Mouse (Mus musculus) forebrain, embryonic 11.5 days (tissue): Measurements from ENCODE around the gene Egln1. TPM values are rescaled to one million over a fixed set of nuclear protein-coding genes. Genes with fewer than 3 reads are reported as not detected.
A peak's percentile ranks its signal among the peaks of the same experiment; 100 is the strongest.

Experiments
- ATAC-seq: fragments of 200-750 bp; cut with Nextera tagmentation; replicated peaks from 2 replicates; pipeline ENCODE4 v1.8.0; 2017; ENCODE audit warnings: moderate TSS enrichment; ENCODE audit not compliant: low FRiP score
- DNase-seq: peaks from one replicate; pipeline ENCODE4 v3.0.0-alpha.2; 2017; ENCODE audit warnings: low spot score
- H3K27ac ChIP-seq: fragments of 300-500 bp; sonication (generic); 2 replicates; pipeline ENCODE4 v1.5.1; 2014; ENCODE audit warnings: low read depth, low read length
- H3K27me3 ChIP-seq: fragments of 300-500 bp; sonication (generic); 2 replicates; pipeline ENCODE4 v1.6.1; 2014; ENCODE audit warnings: mild to moderate bottlenecking, low read length, mixed read lengths; ENCODE audit not compliant: control insufficient read depth, insufficient read depth
- H3K36me3 ChIP-seq: fragments of 300-500 bp; sonication (generic); 2 replicates; pipeline ENCODE4 v1.6.1; 2014; ENCODE audit warnings: mild to moderate bottlenecking, low read length, moderate library complexity, mixed read lengths; ENCODE audit not compliant: control insufficient read depth, insufficient read depth
- H3K4me1 ChIP-seq: fragments of 300-500 bp; sonication (generic); replicated peaks from 2 replicates; pipeline ENCODE4 v1.6.1; 2014; ENCODE audit warnings: low read length, mixed read lengths; ENCODE audit not compliant: control insufficient read depth, insufficient read depth
- H3K4me2 ChIP-seq: fragments of 300-500 bp; sonication (generic); 2 replicates; pipeline ENCODE4 v1.6.1; 2014; ENCODE audit warnings: low read depth, mild to moderate bottlenecking, low read length, moderate library complexity, mixed read lengths; ENCODE audit not compliant: severe bottlenecking
- H3K4me3 ChIP-seq: fragments of 300-500 bp; sonication (generic); 2 replicates; pipeline ENCODE4 v1.5.1; 2014; ENCODE audit warnings: low read depth, low read length
- H3K9ac ChIP-seq: fragments of 300-500 bp; sonication (generic); 2 replicates; pipeline ENCODE4 v1.6.1; 2014; ENCODE audit warnings: low read length
- H3K9me3 ChIP-seq: fragments of 300-500 bp; sonication (generic); 2 replicates; pipeline ENCODE4 v1.6.1; 2016; ENCODE audit warnings: low read length, mixed read lengths; ENCODE audit not compliant: control insufficient read depth
- WGBS: fragments of 180-500 bp; shearing (Covaris S2); extraction: QIAGEN DNeasy Blood & Tissue Kit; methylation state at CpG from one replicate; pipeline ENCODE4 v1.1.7; 2014; 5-methylcytosine and 5-hydroxymethylcytosine counted together
- polyA plus RNA-seq: library from polyadenylated mRNA; unstranded; fragments of >200 nt; fragmentation: Nextera tagmentation; extraction: Ambion mirVana; gene quantifications from 2 replicates; pipeline ENCODE4 v1.2.1, GENCODE M21; 2014

Gene Egln1
- polyA plus RNA-seq = 20.7 and 22.2 TPM in 2 replicates

GRCm38 (mm10) chr8:124949209-124950068 lies at the start of gene Egln1:
Gene Egln1 (minus strand): TSS chr8:124949324.
- WGBS = 1% methylated on average over 29 of the region's 98 CpGs

GRCm38 (mm10) chr8:124995776-124996175 lies 46.7 kb upstream of the Egln1 start:
- H3K36me3 ChIP-seq = no peaks in the 10 kb centered on the region
- no peak overlapping the region for H3K27ac ChIP-seq
- H3K4me3 ChIP-seq = no peak overlapping the region
- DNase-seq = peak; percentile 16
- WGBS = 72% methylated on average over 2 of the region's 2 CpGs
- no peaks in the 10 kb centered on the region for H3K27me3 ChIP-seq
- no peaks in the 10 kb centered on the region for H3K4me1 ChIP-seq
- peaks cover 7% of the 10 kb centered on the region; the same call in 1 of the 2 replicates for H3K9me3 ChIP-seq
- ATAC-seq = no peak
- no peak overlapping the region for H3K9ac ChIP-seq
- H3K4me2 ChIP-seq = no peak overlapping the region

More at GRCm38 (mm10) chr8:124949209-124950068, at the start of gene Egln1:
- H3K4me3 ChIP-seq = peak within 1 kb of the TSS; percentile 91
- peak within 1 kb of the TSS; percentile 93 for H3K27ac ChIP-seq
- H3K36me3 ChIP-seq = no peaks in the 10 kb centered on the region
- H3K9ac ChIP-seq = peak within 1 kb of the TSS; percentile 96
- peaks cover 10% of the 10 kb centered on the region; the same call in 1 of the 2 replicates for H3K4me1 ChIP-seq
- no peaks in the 10 kb centered on the region for H3K9me3 ChIP-seq
- H3K27me3 ChIP-seq = no peaks in the 10 kb centered on the region
- DNase-seq (peak; percentile 88), ATAC-seq (peak; percentile 79)
- H3K4me2 ChIP-seq = peak within 1 kb of the TSS; percentile 72

- DNase-seq = no peak
- Histone ChIP-seq H3K36me3 (no peaks in the 10 kb centered on the region), H3K4me3 (no peak overlapping the region), H3K27me3 (no peaks in the 10 kb centered on the region), H3K9me3 (no peaks in the 10 kb centered on the region), H3K9ac (no peak overlapping the region), H3K4me1 (no peaks in the 10 kb centered on the region), H3K27ac (no peak overlapping the region), H3K4me2 (no peak overlapping the region)
- 29% methylated on average over 6 of the region's 6 CpGs for WGBS
- ATAC-seq = no peak
Observed at GRCm38 (mm10) chr8:124991668-124991926, 42.5 kb upstream of the Egln1 start.

- Histone ChIP-seq H3K27me3 (no peaks in the 10 kb centered on the region), H3K9me3 (no peaks in the 10 kb centered on the region), H3K4me2 (no peak overlapping the region), H3K36me3 (no peaks in the 10 kb centered on the region), H3K27ac (no peak overlapping the region), H3K9ac (no peak overlapping the region), H3K4me3 (no peak overlapping the region), H3K4me1 (no peaks in the 10 kb centered on the region)
- DNase-seq (peak; percentile 48), ATAC-seq (no peak)
- WGBS = 21% methylated on average over 17 of the region's 17 CpGs
Observed at GRCm38 (mm10) chr8:124990923-124991667, 42.0 kb upstream of the Egln1 start.

- no peak overlapping the region for H3K4me3 ChIP-seq
- no peak overlapping the region for H3K4me2 ChIP-seq
- WGBS = 80% methylated on average over 8 of the region's 8 CpGs
- no peaks in the 10 kb centered on the region for H3K4me1 ChIP-seq
- no peak for ATAC-seq
- no peaks in the 10 kb centered on the region for H3K27me3 ChIP-seq
- H3K36me3 ChIP-seq = no peaks in the 10 kb centered on the region
- H3K9me3 ChIP-seq = no peaks in the 10 kb centered on the region
- DNase-seq = no peak
- no peak overlapping the region for H3K27ac ChIP-seq
- H3K9ac ChIP-seq = no peak overlapping the region
Observed at GRCm38 (mm10) chr8:124980828-124981227, 31.7 kb upstream of the Egln1 start.

- DNase-seq = no peak
- H3K4me3 ChIP-seq = no peak overlapping the region
- no peaks in the 10 kb centered on the region for H3K9me3 ChIP-seq
- H3K27me3 ChIP-seq = no peaks in the 10 kb centered on the region
- H3K9ac ChIP-seq = no peak overlapping the region
- no peak for ATAC-seq
- H3K27ac ChIP-seq = no peak overlapping the region
- no peak overlapping the region for H3K4me2 ChIP-seq
- H3K36me3 ChIP-seq = no peaks in the 10 kb centered on the region
- H3K4me1 ChIP-seq = no peaks in the 10 kb centered on the region
- WGBS = 93% methylated on average over 3 of the region's 3 CpGs
Observed at GRCm38 (mm10) chr8:124980036-124980435, 30.9 kb upstream of the Egln1 start.

- WGBS = 87% methylated on average over 7 of the region's 7 CpGs
- H3K27me3 ChIP-seq = no peaks in the 10 kb centered on the region
- H3K4me2 ChIP-seq = no peak overlapping the region
- no peak overlapping the region for H3K4me3 ChIP-seq
- H3K9ac ChIP-seq = no peak overlapping the region
- H3K27ac ChIP-seq = no peak overlapping the region
- no peak for ATAC-seq
- H3K4me1 ChIP-seq = no peaks in the 10 kb centered on the region
- H3K36me3 ChIP-seq = no peaks in the 10 kb centered on the region
- no peak for DNase-seq
- no peaks in the 10 kb centered on the region for H3K9me3 ChIP-seq
Observed at GRCm38 (mm10) chr8:124978026-124978425, 28.9 kb upstream of the Egln1 start.

- H3K9ac ChIP-seq = no peak overlapping the region
- no peak overlapping the region for H3K4me3 ChIP-seq
- no peaks in the 10 kb centered on the region for H3K36me3 ChIP-seq
- no peak overlapping the region for H3K27ac ChIP-seq
- WGBS = 94% methylated on average over 6 of the region's 6 CpGs
- no peaks in the 10 kb centered on the region for H3K4me1 ChIP-seq
- H3K27me3 ChIP-seq = no peaks in the 10 kb centered on the region
- ATAC-seq = no peak
- DNase-seq = no peak
- H3K9me3 ChIP-seq = no peaks in the 10 kb centered on the region; the same call in 1 of the 2 replicates
- no peak overlapping the region for H3K4me2 ChIP-seq
Observed at GRCm38 (mm10) chr8:124976211-124976610, 27.1 kb upstream of the Egln1 start.
